Mouse (Mus musculus) intestine, postnatal 0 days (tissue): Measurements from ENCODE around the gene Rhoa. TPM values are rescaled to one million over a fixed set of nuclear protein-coding genes. Genes with fewer than 3 reads are reported as not detected.
"Not testable (repeated sequence)": the region's sequence is repeated elsewhere in the genome, so short reads cannot be mapped to it uniquely, and the experiment has no call there.

Experiments used
- ATAC-seq: fragments of 200-750 bp; cut with Nextera tagmentation; 2 replicates; pipeline ENCODE4 v1.8.0; 2017; ENCODE audit warnings: mild to moderate bottlenecking, moderate TSS enrichment, moderate library complexity
- H3K27ac ChIP-seq: fragments of 300-500 bp; sonication (generic); 2 replicates; pipeline ENCODE4 v1.5.1; 2014; ENCODE audit warnings: mild to moderate bottlenecking, low read depth, low read length, moderate library complexity
- H3K27me3 ChIP-seq: fragments of 300-500 bp; sonication (generic); replicated peaks from 2 replicates; pipeline ENCODE4 v1.6.1; 2014; ENCODE audit warnings: low read length, mixed read lengths; ENCODE audit not compliant: control insufficient read depth, insufficient read depth
- H3K36me3 ChIP-seq: fragments of 300-500 bp; sonication (generic); 2 replicates; pipeline ENCODE4 v1.6.1; 2014; ENCODE audit warnings: mild to moderate bottlenecking, moderate library complexity; ENCODE audit not compliant: control insufficient read depth, insufficient read depth
- H3K4me1 ChIP-seq: fragments of 300-500 bp; sonication (generic); replicated peaks from 2 replicates; pipeline ENCODE4 v1.6.1; 2014; ENCODE audit warnings: antibody characterized with exemption, low read length, mixed read lengths; ENCODE audit not compliant: control insufficient read depth, insufficient read depth
- H3K4me2 ChIP-seq: fragments of 300-500 bp; sonication (generic); replicated peaks from 2 replicates; pipeline ENCODE4 v1.6.1; 2014; ENCODE audit warnings: low read depth, mild to moderate bottlenecking, moderate library complexity
- H3K4me3 ChIP-seq: fragments of 300-500 bp; sonication (generic); 2 replicates; pipeline ENCODE4 v1.5.1; 2014; ENCODE audit warnings: low read depth, low read length
- H3K9ac ChIP-seq: fragments of 300-500 bp; sonication (generic); 2 replicates; pipeline ENCODE4 v1.6.1; 2014; ENCODE audit warnings: mild to moderate bottlenecking, low read depth, low read length
- H3K9me3 ChIP-seq: fragments of 300-500 bp; sonication (generic); 2 replicates; pipeline ENCODE4 v1.6.1; 2016; ENCODE audit warnings: mixed run types; ENCODE audit not compliant: control insufficient read depth
- CTCF ChIP-seq: sonication (generic); IDR thresholded peaks from 2 replicates; pipeline ENCODE4 v1.5.1; 2016; ENCODE audit warnings: low read depth, mild to moderate bottlenecking, control low read depth, antibody characterized with exemption, moderate library complexity
- WGBS: fragments of 180-500 bp; shearing (Covaris S2); extraction: QIAGEN DNeasy Blood & Tissue Kit; methylation state at CpG from one replicate; pipeline ENCODE4 v1.1.7; 2014; 5-methylcytosine and 5-hydroxymethylcytosine counted together
- polyA plus RNA-seq: library from polyadenylated mRNA; unstranded; fragments of >200 nt; fragmentation: Nextera tagmentation; extraction: Ambion mirVana; gene quantifications from 2 replicates; pipeline ENCODE4 v1.2.1, GENCODE M21; 2015

Rhoa gene
- polyA plus RNA-seq, 1 experiment from 2014 or later = 313 TPM

DNA sequence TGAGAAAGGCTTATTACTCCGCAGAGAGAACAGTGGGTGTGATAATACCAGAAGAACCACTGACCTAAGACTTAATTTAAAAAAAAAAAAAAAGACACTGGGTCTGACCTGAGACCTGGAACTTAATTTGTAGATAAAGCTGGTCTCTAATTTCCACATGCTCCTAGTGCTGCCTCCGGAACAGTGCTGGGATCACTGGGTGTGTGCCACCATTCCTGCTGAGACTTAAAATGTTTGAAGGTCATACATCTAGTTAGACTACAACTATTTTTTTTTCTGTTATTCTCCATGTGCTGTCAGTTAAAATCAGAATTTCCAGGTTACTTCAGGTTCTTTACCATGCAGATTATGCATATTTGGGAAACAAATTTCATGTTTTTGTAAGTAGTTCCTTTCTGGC, 2.2 kb downstream of the Rhoa start:
- no peak for TF ChIP-seq CTCF
- 16% methylated on average over 2 of the region's 2 CpGs for WGBS
- H3K4me2 ChIP-seq = peak overlapping the region; percentile 65
- H3K9me3 ChIP-seq = no peaks in the 10 kb centered on the region
- H3K36me3 ChIP-seq = peaks cover 4% of the 10 kb centered on the region
- H3K4me3 ChIP-seq = peak overlapping the region; percentile 72
- H3K4me1 ChIP-seq = peaks cover 5% of the 10 kb centered on the region; the same call in 1 of the 2 replicates
- no peak for ATAC-seq
- H3K9ac ChIP-seq = 0 out of 2 replicates have a peak overlapping the region, but pooled peaks have one; percentile 17
- H3K27me3 ChIP-seq = no peaks in the 10 kb centered on the region
- no peak overlapping the region for H3K27ac ChIP-seq

DNA sequence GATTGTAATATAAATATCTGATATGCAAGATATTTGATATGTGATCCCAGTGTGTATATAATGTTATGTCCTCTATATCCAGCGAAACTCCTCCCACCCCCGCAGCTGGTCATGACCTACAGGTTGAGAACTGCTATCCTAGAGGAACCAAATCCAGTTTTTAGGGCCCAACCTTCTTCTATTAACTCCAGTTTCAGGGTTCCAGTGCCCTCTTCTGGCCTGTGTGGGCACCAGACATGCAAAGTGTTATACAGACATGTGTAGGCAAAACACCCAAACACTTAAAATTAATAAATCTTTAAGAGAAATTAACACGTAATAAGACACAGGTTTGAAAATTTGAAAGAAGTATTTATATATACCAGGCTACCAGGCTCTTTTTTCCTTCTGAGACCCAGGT, 11.6 kb downstream of the Rhoa start:
- 94% methylated on average over 3 of the region's 3 CpGs for WGBS
- peak; percentile 55 for TF ChIP-seq CTCF
- ATAC-seq = no peak
- Histone ChIP-seq H3K9me3 (no peaks in the 10 kb centered on the region), H3K9ac (no peak overlapping the region), H3K27ac (no peak overlapping the region), H3K27me3 (no peaks in the 10 kb centered on the region), H3K4me1 (no peaks in the 10 kb centered on the region; the same call in 1 of the 2 replicates), H3K36me3 (peaks cover 11% of the 10 kb centered on the region), H3K4me3 (no peak overlapping the region), H3K4me2 (no peak overlapping the region)

DNA sequence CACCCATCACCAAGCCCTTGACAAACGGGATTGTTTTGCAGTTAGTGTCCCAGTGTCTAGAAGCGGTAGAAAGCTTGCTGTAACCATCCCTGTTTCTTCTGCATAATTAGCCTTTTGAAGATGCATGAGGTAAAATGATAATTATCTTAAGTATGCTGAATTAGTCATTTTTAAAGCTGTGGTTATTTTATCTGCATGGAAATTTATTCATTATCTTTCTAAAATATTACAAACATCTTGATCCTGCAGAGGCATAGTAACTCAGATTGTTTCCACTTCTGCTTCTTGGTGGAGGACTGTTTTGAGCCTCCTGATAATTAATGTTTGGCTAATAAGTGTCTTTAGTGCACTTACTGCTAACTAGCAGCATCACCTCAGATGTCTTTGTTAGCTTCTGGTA, 12.5 kb downstream of the Rhoa start:
- TF ChIP-seq CTCF = no peak
- no peaks in the 10 kb centered on the region for H3K27me3 ChIP-seq
- no peak overlapping the region for H3K27ac ChIP-seq
- H3K4me2 ChIP-seq = no peak overlapping the region
- H3K9me3 ChIP-seq = no peaks in the 10 kb centered on the region
- no peaks in the 10 kb centered on the region; the same call in 1 of the 2 replicates for H3K4me1 ChIP-seq
- 79% methylated on average over 2 of the region's 2 CpGs for WGBS
- H3K4me3 ChIP-seq = no peak overlapping the region
- H3K9ac ChIP-seq = no peak overlapping the region
- ATAC-seq = no peak
- peaks cover 11% of the 10 kb centered on the region for H3K36me3 ChIP-seq

DNA sequence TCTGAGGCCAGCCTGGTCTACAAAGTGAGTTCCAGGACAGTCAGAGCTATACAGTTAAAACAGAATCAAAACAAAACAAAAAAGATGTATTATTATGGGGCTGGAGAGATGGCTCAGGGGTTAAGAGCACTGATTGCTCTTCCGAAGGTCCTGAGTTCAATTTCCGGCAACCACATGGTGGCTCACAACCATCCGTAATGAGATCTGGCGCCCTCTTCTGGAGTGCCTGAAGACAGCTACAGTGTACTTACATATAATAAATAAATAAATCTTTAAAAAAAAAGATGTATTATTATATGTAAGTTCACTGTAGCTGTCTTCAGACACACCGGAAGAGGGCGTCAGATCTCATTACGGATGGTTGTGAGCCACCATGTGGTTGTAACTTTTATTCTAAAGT, 16.1 kb downstream of the Rhoa start:
- H3K4me1 ChIP-seq, H3K9me3 ChIP-seq, H3K4me3 ChIP-seq, H3K4me2 ChIP-seq, H3K36me3 ChIP-seq, H3K27ac ChIP-seq, ATAC-seq, H3K27me3 ChIP-seq, H3K9ac ChIP-seq: not testable (repeated sequence)
- peak; percentile 34 for TF ChIP-seq CTCF
- WGBS = 91% methylated on average over 7 of the region's 7 CpGs

DNA sequence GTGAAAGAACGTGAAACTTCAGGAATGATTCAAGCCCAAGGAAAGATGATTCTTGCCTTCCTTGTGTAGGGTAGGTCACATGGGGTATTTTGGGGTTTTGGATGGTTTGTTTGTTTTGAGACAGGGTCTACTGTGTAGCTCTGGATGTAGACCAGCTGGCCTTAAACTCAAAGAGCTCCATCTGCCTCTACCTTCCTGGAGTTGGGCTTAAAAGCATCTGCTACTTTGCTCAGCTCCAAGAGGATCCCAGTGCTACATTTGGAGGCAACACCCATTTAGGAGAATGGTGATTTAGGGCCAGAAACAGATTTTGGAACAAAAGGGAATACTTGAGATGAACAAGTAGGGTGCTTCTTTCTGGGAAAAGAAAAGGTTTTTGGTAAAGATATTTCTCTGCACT, 18.9 kb downstream of the Rhoa start:
- TF ChIP-seq CTCF = no peak
- Histone ChIP-seq H3K27ac (no peak overlapping the region), H3K36me3 (peaks cover 25% of the 10 kb centered on the region), H3K4me1 (no peaks in the 10 kb centered on the region; the same call in 1 of the 2 replicates), H3K9me3 (no peaks in the 10 kb centered on the region), H3K4me3 (no peak overlapping the region), H3K27me3 (no peaks in the 10 kb centered on the region), H3K9ac (no peak overlapping the region), H3K4me2 (no peak overlapping the region)
- no peak for ATAC-seq
- WGBS = 82% methylated on average over 1 of the region's 1 CpGs

DNA sequence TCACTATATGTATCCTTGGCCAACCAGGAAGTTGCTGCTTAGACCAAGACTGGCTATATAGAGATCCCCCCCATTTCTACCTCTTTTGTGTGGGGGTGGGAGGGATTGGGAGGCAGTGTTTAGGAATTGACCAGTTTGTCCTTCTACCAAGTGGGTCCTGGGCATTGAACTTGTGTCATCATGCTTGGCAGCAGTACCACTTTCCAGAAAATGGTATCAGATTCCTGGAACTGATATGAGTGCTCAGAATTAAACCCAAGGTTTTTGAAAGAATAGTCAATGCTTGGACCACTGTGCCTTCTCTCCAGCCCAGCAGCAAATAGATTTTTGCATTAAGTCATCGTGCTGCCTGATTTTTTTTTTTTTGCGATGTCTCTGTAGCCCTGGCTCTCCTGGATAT, 19.9 kb downstream of the Rhoa start:
- ATAC-seq = no peak
- no peaks in the 10 kb centered on the region; the same call in 1 of the 2 replicates for H3K4me1 ChIP-seq
- H3K27me3 ChIP-seq = no peaks in the 10 kb centered on the region
- no peak overlapping the region for H3K27ac ChIP-seq
- no peak overlapping the region for H3K4me3 ChIP-seq
- no peak for TF ChIP-seq CTCF
- no peak overlapping the region for H3K9ac ChIP-seq
- peaks cover 34% of the 10 kb centered on the region for H3K36me3 ChIP-seq
- no peak overlapping the region for H3K4me2 ChIP-seq
- WGBS = 88% methylated on average over 2 of the region's 2 CpGs
- H3K9me3 ChIP-seq = no peaks in the 10 kb centered on the region
